Mouse (Mus musculus): ENCODE measurements around the gene Eri3. TPM values are rescaled to one million over a fixed set of nuclear protein-coding genes. Genes with fewer than 3 reads are reported as not detected.

Gene Eri3
- polyA plus RNA-seq, 1 experiment from 2014 or later = 102 TPM

DNA sequence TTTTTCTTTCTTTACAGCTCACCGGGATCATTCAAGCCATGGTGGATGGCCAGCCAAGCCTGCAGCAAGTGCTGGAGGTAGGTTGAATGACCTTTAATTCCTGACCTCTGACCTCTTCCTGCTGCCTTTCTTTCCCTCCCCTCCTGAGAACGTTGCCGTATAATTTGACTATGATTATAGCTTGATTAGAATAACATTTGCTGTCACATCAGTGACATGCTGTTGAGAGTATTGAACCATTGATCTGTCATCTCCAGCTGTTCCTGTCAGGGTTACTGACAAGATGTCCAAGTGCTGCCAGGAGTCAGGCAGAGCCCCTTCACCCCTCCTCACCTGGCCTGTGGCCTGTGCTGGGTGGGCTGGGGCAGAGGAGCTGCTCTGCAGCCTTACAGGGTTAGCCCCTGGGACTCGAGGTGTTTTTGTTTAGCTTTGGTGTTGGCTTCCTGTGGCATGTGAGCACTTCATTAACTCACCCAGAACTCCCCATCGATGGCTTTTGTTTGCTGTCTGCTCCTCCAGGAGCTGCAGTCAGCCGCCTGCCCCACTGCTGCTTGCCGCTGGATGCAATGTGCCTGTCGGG lies 39.0 kb downstream of the Eri3 start:
- ATAC-seq (replicated peaks; ENCODE audit: insufficient number of reproducible peaks, low FRiP score, low TSS enrichment) = no peak
- Histone ChIP-seq H3K36me3 (ENCODE audit: control insufficient read depth, insufficient read depth, low read length) (no peaks in the 10 kb centered on the region), H3K27ac (ENCODE audit: low read depth, low read length) (no peak overlapping the region), H3K9ac (ENCODE audit: low read depth, low read length) (no peak overlapping the region), H3K4me1 (ENCODE audit: control insufficient read depth, insufficient read depth, low read length) (peaks cover 13% of the 10 kb centered on the region), H3K4me2 (no peak overlapping the region), H3K9me3 (replicated peaks; ENCODE audit: control insufficient read depth, low read length) (no peaks in the 10 kb centered on the region), H3K27me3 (ENCODE audit: control insufficient read depth, insufficient read depth, low read length) (no peaks in the 10 kb centered on the region), H3K4me3 (ENCODE audit: low read depth, low read length) (no peak overlapping the region)
- 64% methylated on average over 8 of the region's 8 CpGs for WGBS (ENCODE audit: insufficient replicate concordance)

- Histone ChIP-seq H3K9me3 (replicated peaks; ENCODE audit: control insufficient read depth, low read length) (no peaks in the 10 kb centered on the region), H3K4me3 (ENCODE audit: low read depth, low read length) (no peak overlapping the region), H3K27ac (ENCODE audit: low read depth, low read length) (no peak overlapping the region), H3K4me2 (no peak overlapping the region), H3K4me1 (ENCODE audit: control insufficient read depth, insufficient read depth, low read length) (peaks cover 13% of the 10 kb centered on the region), H3K9ac (ENCODE audit: low read depth, low read length) (no peak overlapping the region), H3K36me3 (ENCODE audit: control insufficient read depth, insufficient read depth, low read length) (no peaks in the 10 kb centered on the region), H3K27me3 (ENCODE audit: control insufficient read depth, insufficient read depth, low read length) (no peaks in the 10 kb centered on the region)
- no peak for ATAC-seq (replicated peaks; ENCODE audit: insufficient number of reproducible peaks, low FRiP score, low TSS enrichment)
- WGBS (ENCODE audit: insufficient replicate concordance) = 75% methylated on average over 2 of the region's 2 CpGs
Observed at GRCm38 (mm10) chr4:117590781-117591180, 40.6 kb downstream of the Eri3 start.

DNA sequence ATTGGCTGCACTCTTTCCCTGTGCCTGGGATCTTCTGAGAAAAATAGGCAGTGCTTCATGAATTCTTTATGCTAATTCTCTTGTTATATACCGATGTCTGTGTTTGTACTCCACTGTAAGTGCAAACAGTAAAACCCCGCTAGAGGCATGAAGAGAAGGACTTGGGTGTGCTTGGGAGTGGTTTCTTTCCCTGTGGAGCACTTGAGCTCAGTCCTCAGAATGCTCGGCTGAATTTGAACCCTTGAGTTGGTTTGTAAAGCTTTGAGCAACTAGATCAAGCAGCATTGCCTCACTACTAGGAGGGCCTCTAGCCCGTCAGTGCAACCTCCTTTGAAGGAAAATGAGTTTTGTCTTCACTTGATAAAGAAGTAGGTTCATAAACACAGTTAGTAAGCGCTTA lies 42.0 kb downstream of the Eri3 start:
- ATAC-seq (replicated peaks; ENCODE audit: insufficient number of reproducible peaks, low FRiP score, low TSS enrichment) = no peak
- peaks cover 3% of the 10 kb centered on the region for H3K36me3 ChIP-seq (ENCODE audit: control insufficient read depth, insufficient read depth, low read length)
- 78% methylated on average over 5 of the region's 5 CpGs for WGBS (ENCODE audit: insufficient replicate concordance)

GRCm38 (mm10) chr4:117595293-117595692 lies 45.1 kb downstream of the Eri3 start:
- no peak for ATAC-seq (replicated peaks; ENCODE audit: insufficient number of reproducible peaks, low FRiP score, low TSS enrichment)
- H3K9ac ChIP-seq (ENCODE audit: low read depth, low read length) = no peak overlapping the region
- 91% methylated on average over 10 of the region's 10 CpGs for WGBS (ENCODE audit: insufficient replicate concordance)
- no peak overlapping the region for H3K27ac ChIP-seq (ENCODE audit: low read depth, low read length)
- H3K27me3 ChIP-seq (ENCODE audit: control insufficient read depth, insufficient read depth, low read length) = no peaks in the 10 kb centered on the region
- H3K4me3 ChIP-seq (ENCODE audit: low read depth, low read length) = no peak overlapping the region
- peaks cover 12% of the 10 kb centered on the region for H3K4me1 ChIP-seq (ENCODE audit: control insufficient read depth, insufficient read depth, low read length)
- H3K4me2 ChIP-seq = no peak overlapping the region
- H3K9me3 ChIP-seq (replicated peaks; ENCODE audit: control insufficient read depth, low read length) = no peaks in the 10 kb centered on the region
- H3K36me3 ChIP-seq (ENCODE audit: control insufficient read depth, insufficient read depth, low read length) = peaks cover 5% of the 10 kb centered on the region

More for the DNA sequence above, 42.0 kb downstream of the Eri3 start:
- no peaks in the 10 kb centered on the region for H3K9me3 ChIP-seq (replicated peaks; ENCODE audit: control insufficient read depth, low read length)
- H3K27me3 ChIP-seq (ENCODE audit: control insufficient read depth, insufficient read depth, low read length) = no peaks in the 10 kb centered on the region
- H3K4me1 ChIP-seq (ENCODE audit: control insufficient read depth, insufficient read depth, low read length) = peaks cover 10% of the 10 kb centered on the region
- no peak overlapping the region for H3K4me3 ChIP-seq (ENCODE audit: low read depth, low read length)
- no peak overlapping the region for H3K4me2 ChIP-seq
- no peak overlapping the region for H3K27ac ChIP-seq (ENCODE audit: low read depth, low read length)
- no peak overlapping the region for H3K9ac ChIP-seq (ENCODE audit: low read depth, low read length)

GRCm38 (mm10) chr4:117599986-117600565 lies 49.9 kb downstream of the Eri3 start:
- 70% methylated on average over 7 of the region's 7 CpGs for WGBS (ENCODE audit: insufficient replicate concordance)
- Histone ChIP-seq H3K27ac (ENCODE audit: low read depth, low read length) (no peak overlapping the region), H3K4me2 (no peak overlapping the region), H3K4me1 (ENCODE audit: control insufficient read depth, insufficient read depth, low read length) (peaks cover 8% of the 10 kb centered on the region), H3K9ac (ENCODE audit: low read depth, low read length) (no peak overlapping the region), H3K9me3 (replicated peaks; ENCODE audit: control insufficient read depth, low read length) (no peaks in the 10 kb centered on the region), H3K36me3 (ENCODE audit: control insufficient read depth, insufficient read depth, low read length) (peaks cover 5% of the 10 kb centered on the region), H3K4me3 (ENCODE audit: low read depth, low read length) (no peak overlapping the region), H3K27me3 (ENCODE audit: control insufficient read depth, insufficient read depth, low read length) (no peaks in the 10 kb centered on the region)
- no peak for ATAC-seq (replicated peaks; ENCODE audit: insufficient number of reproducible peaks, low FRiP score, low TSS enrichment)

DNA sequence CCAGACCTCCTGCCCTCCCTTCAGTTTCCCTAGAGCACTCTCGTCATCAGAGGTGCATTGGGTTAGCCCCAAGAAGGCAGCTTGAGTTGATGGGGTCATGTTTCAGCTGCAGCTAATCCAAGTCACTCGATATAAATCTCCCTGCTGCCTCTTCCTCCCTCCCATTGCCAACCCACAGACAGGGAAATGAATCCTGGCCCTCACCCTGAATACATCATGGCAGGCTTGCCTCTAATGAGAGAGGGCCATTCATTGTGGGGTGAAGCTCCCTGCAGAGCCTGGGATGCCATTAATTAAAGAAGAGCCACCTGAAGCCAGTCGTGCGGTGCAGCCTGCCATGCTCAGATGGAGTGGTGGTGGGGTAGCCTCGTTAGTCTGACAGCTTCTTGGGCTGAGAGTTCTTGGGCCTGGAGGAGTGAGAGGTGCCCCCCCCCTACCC lies 51.2 kb downstream of the Eri3 start:
- H3K4me1 ChIP-seq (ENCODE audit: control insufficient read depth, insufficient read depth, low read length) = peaks cover 19% of the 10 kb centered on the region

DNA sequence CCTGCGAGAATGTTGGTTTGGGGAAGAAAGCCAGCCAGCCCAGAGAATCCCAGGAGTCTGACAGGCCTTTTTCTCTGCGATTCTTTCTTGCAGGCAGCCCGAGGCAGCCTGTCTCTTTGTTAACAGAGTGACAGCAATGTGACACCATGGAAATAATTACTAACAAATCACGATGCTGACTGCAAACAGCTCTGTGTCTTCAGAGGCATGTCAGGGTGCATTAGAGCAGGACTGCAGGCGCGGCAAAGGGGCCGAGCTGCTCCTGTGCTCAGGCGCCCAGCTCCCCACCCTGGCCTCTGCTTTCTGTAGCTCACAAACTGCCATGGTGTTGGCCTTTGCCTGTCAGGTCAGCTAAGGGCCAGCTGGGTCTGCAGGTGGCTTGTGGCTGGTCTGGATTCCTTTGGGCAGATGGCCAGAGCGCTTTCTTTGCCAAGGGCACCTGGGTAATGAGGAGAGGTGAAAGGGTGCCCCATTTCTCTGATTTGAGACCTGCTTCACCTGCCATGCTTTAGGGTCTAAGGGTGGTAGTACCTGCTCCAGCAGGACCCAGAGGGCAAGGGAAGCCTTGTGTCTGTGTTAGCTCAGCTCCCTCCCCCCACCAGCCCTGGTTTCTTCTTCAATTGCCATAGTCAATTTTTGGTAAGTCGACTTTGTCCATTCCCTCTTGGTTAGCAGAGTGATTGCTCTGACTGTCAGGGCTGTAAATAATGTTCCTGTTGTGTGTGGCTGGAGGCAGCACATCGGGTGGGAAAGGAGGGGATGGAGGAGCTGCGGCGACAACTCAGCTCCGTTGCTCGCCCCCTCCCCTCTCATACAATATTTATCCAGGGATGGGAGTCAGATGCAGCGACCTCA lies 55.2 kb downstream of the Eri3 start:
- Histone ChIP-seq H3K27me3 (ENCODE audit: control insufficient read depth, insufficient read depth, low read length) (no peaks in the 10 kb centered on the region), H3K4me1 (ENCODE audit: control insufficient read depth, insufficient read depth, low read length) (peaks cover 32% of the 10 kb centered on the region), H3K9ac (ENCODE audit: low read depth, low read length) (no peak overlapping the region), H3K36me3 (ENCODE audit: control insufficient read depth, insufficient read depth, low read length) (no peaks in the 10 kb centered on the region), H3K9me3 (replicated peaks; ENCODE audit: control insufficient read depth, low read length) (no peaks in the 10 kb centered on the region), H3K4me2 (no peak overlapping the region), H3K27ac (ENCODE audit: low read depth, low read length) (no peak overlapping the region), H3K4me3 (ENCODE audit: low read depth, low read length) (no peak overlapping the region)
- ATAC-seq (replicated peaks; ENCODE audit: insufficient number of reproducible peaks, low FRiP score, low TSS enrichment) = no peak
- WGBS (ENCODE audit: insufficient replicate concordance) = 49% methylated on average over 16 of the region's 16 CpGs

More for the DNA sequence above, 51.2 kb downstream of the Eri3 start:
- no peak overlapping the region for H3K9ac ChIP-seq (ENCODE audit: low read depth, low read length)
- H3K27ac ChIP-seq (ENCODE audit: low read depth, low read length) = no peak overlapping the region
- H3K4me2 ChIP-seq = no peak overlapping the region
- no peaks in the 10 kb centered on the region for H3K27me3 ChIP-seq (ENCODE audit: control insufficient read depth, insufficient read depth, low read length)
- H3K4me3 ChIP-seq (ENCODE audit: low read depth, low read length) = no peak overlapping the region
- no peak for ATAC-seq (replicated peaks; ENCODE audit: insufficient number of reproducible peaks, low FRiP score, low TSS enrichment)
- peaks cover 4% of the 10 kb centered on the region for H3K36me3 ChIP-seq (ENCODE audit: control insufficient read depth, insufficient read depth, low read length)
- H3K9me3 ChIP-seq (replicated peaks; ENCODE audit: control insufficient read depth, low read length) = no peaks in the 10 kb centered on the region
- WGBS (ENCODE audit: insufficient replicate concordance) = 48% methylated on average over 5 of the region's 5 CpGs

DNA sequence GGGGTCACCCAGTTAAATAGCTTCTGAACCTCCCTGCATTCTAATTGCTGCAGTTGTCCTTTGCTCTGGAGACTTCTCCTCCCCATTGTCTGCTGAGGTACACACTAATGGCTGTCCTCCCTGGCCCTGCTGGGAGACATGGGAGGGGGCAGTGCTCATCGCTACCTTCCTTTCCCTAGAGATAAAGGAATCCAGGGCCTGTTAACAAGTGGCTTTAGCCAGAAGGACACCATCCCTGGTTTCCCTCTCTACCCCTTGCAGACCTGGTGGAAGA lies 55.7 kb downstream of the Eri3 start:
- Histone ChIP-seq H3K27me3 (ENCODE audit: control insufficient read depth, insufficient read depth, low read length) (no peaks in the 10 kb centered on the region), H3K4me2 (no peak overlapping the region), H3K9ac (ENCODE audit: low read depth, low read length) (no peak overlapping the region), H3K4me1 (ENCODE audit: control insufficient read depth, insufficient read depth, low read length) (peaks cover 33% of the 10 kb centered on the region), H3K4me3 (ENCODE audit: low read depth, low read length) (no peak overlapping the region), H3K27ac (ENCODE audit: low read depth, low read length) (no peak overlapping the region), H3K36me3 (ENCODE audit: control insufficient read depth, insufficient read depth, low read length) (no peaks in the 10 kb centered on the region), H3K9me3 (replicated peaks; ENCODE audit: control insufficient read depth, low read length) (no peaks in the 10 kb centered on the region)
- WGBS (ENCODE audit: insufficient replicate concordance) = 38% methylated on average over 1 of the region's 1 CpGs
- no peak for ATAC-seq (replicated peaks; ENCODE audit: insufficient number of reproducible peaks, low FRiP score, low TSS enrichment)

All from heart, embryonic 11.5 days (tissue).